Mouse (Mus musculus): ENCODE results near the gene Rgs6. TPM values are rescaled to one million over a fixed set of nuclear protein-coding genes. Genes with fewer than 3 reads are reported as not detected.

Rgs6 gene
- total and polyA plus RNA-seq, 3 experiments, result not detected

GRCm38 (mm10) chr12:83145902-83146301 lies 557.8 kb downstream of the Rgs6 start:
- dilution Hi-C loops (cut with MboI; ENCODE audit: extremely low pct_ligation_motif_present, extremely low pct_unique_long_range_greater_than_20kb, low sequenced_read_pairs) (no loop called here), in situ Hi-C loops (cut with MboI; ENCODE audit: low pct_ligation_motif_present, low pct_unique_long_range_greater_than_20kb, low sequenced_read_pairs) (no loop called here)
- Histone ChIP-seq H3K27ac (ENCODE audit: insufficient read depth, low read depth) (no peak overlapping the region), H3K4me3 (replicated peaks in 1 of 3; ENCODE audit: low read depth in 2 of 3, low read length in 2 of 3, poor library complexity in 1 of 3) (no peak overlapping the region), H3K27me3 (replicated peaks) (peaks cover 4% of the 10 kb centered on the region), H3K36me3 (replicated peaks in 1 of 2; ENCODE audit: control insufficient read depth in 1 of 2, insufficient read depth in 1 of 2, low read length in 1 of 2) (no peaks in the 10 kb centered on the region), H3K9me3 (replicated peaks; ENCODE audit: low read length) (no peaks in the 10 kb centered on the region), H3K79me2 (replicated peaks; ENCODE audit: control insufficient read depth, extremely low read depth, insufficient read depth, poor library complexity, severe bottlenecking) (no peaks in the 10 kb centered on the region), H3K4me2 (ENCODE audit: insufficient read depth, low read depth, poor library complexity, severe bottlenecking) (no peak overlapping the region), H3K4me1 (ENCODE audit: control insufficient read depth in 1 of 2, insufficient read depth in 2 of 2) (no peaks in the 10 kb centered on the region), H3K9ac (ENCODE audit: insufficient read depth, low read depth) (no peak overlapping the region)
- no peak for TF ChIP-seq GABPA (IDR thresholded peaks at IDR 0.05; ENCODE audit: insufficient replicate concordance, low read depth, low read length)
- no peak for TF ChIP-seq PAX5 (IDR thresholded peaks at IDR 0.05; ENCODE audit: low read length)
- TF ChIP-seq RAD21 (IDR thresholded peaks at IDR 0.05; ENCODE audit: low read depth, low read length), result no peak
- no peak for TF ChIP-seq E2F4 (IDR thresholded peaks at IDR 0.05; ENCODE audit: insufficient replicate concordance, low read depth, low read length)
- TF ChIP-seq SIN3A (IDR thresholded peaks at IDR 0.05; ENCODE audit: low read length), result no peak
- TF ChIP-seq IRF4 (IDR thresholded peaks at IDR 0.05; ENCODE audit: low read depth, low read length), result no peak
- no peak for TF ChIP-seq CTCF (conservative IDR thresholded peaks at IDR 0.05 in 1 of 2, IDR thresholded peaks at IDR 0.05 in 1 of 2; ENCODE audit: low read depth in 2 of 2, low read length in 2 of 2)
- no peak for TF ChIP-seq MEF2A (IDR thresholded peaks at IDR 0.05; ENCODE audit: borderline replicate concordance, low read depth, low read length)
- TF ChIP-seq ETS1 (conservative IDR thresholded peaks at IDR 0.05; ENCODE audit: low read depth, low read length), result no peak
- TF ChIP-seq CHD2 (IDR thresholded peaks at IDR 0.05; ENCODE audit: low read length), result no peak
- TF ChIP-seq KAT2A (IDR thresholded peaks at IDR 0.05; ENCODE audit: insufficient replicate concordance, low read length), result no peak
- TF ChIP-seq ZKSCAN1 (IDR thresholded peaks at IDR 0.05; ENCODE audit: borderline replicate concordance, low read depth, low read length), result no peak
- no peak for TF ChIP-seq NELFE (IDR thresholded peaks at IDR 0.05; ENCODE audit: low read depth, low read length)
- TF ChIP-seq MYC (IDR thresholded peaks at IDR 0.05; ENCODE audit: low read depth, low read length), result no peak
- no peak for TF ChIP-seq MXI1 (IDR thresholded peaks at IDR 0.05; ENCODE audit: low read depth, low read length)
- no peak for TF ChIP-seq JUN (IDR thresholded peaks at IDR 0.05; ENCODE audit: insufficient read depth, low read depth, low read length)
- no peak for TF ChIP-seq ZC3H11A (IDR thresholded peaks at IDR 0.05; ENCODE audit: low read depth, low read length)
- DNase-seq (ENCODE audit: extremely low read depth), result no peak

- in situ Hi-C loops (cut with MboI; ENCODE audit: low pct_ligation_motif_present, low pct_unique_long_range_greater_than_20kb, low sequenced_read_pairs), result no loop called here
- Histone ChIP-seq H3K36me3 (replicated peaks in 1 of 2; ENCODE audit: control insufficient read depth in 1 of 2, insufficient read depth in 1 of 2, low read length in 1 of 2) (no peaks in the 10 kb centered on the region), H3K4me3 (replicated peaks in 1 of 3; ENCODE audit: low read depth in 2 of 3, low read length in 2 of 3, poor library complexity in 1 of 3) (no peak overlapping the region), H3K4me1 (ENCODE audit: control insufficient read depth in 1 of 2, insufficient read depth in 2 of 2) (no peaks in the 10 kb centered on the region), H3K79me2 (replicated peaks; ENCODE audit: control insufficient read depth, extremely low read depth, insufficient read depth, poor library complexity, severe bottlenecking) (no peaks in the 10 kb centered on the region), H3K9me3 (replicated peaks; ENCODE audit: low read length) (no peaks in the 10 kb centered on the region), H3K9ac (ENCODE audit: insufficient read depth, low read depth) (no peak overlapping the region), H3K4me2 (ENCODE audit: insufficient read depth, low read depth, poor library complexity, severe bottlenecking) (no peak overlapping the region), H3K27ac (ENCODE audit: insufficient read depth, low read depth) (no peak overlapping the region), H3K27me3 (replicated peaks) (peaks cover 8% of the 10 kb centered on the region)
- no peak for DNase-seq (ENCODE audit: extremely low read depth)
- TF ChIP-seq BHLHE40 (IDR thresholded peaks at IDR 0.05; ENCODE audit: low read depth, low read length), result no peak
- no peak for TF ChIP-seq ZNF384 (IDR thresholded peaks at IDR 0.05; ENCODE audit: low read depth, low read length)
- no peak for TF ChIP-seq CTCF (conservative IDR thresholded peaks at IDR 0.05 in 1 of 2, IDR thresholded peaks at IDR 0.05 in 1 of 2; ENCODE audit: low read depth in 2 of 2, low read length in 2 of 2)
- TF ChIP-seq TBP (conservative IDR thresholded peaks at IDR 0.05; ENCODE audit: low read depth, low read length), result no peak
- TF ChIP-seq RCOR1 (conservative IDR thresholded peaks at IDR 0.05; ENCODE audit: low read depth, low read length), result no peak
- no peak for TF ChIP-seq ZMIZ1 (IDR thresholded peaks at IDR 0.05; ENCODE audit: low read depth, low read length)
- TF ChIP-seq MYC (IDR thresholded peaks at IDR 0.05; ENCODE audit: low read depth, low read length), result no peak
- no peak for TF ChIP-seq JUN (IDR thresholded peaks at IDR 0.05; ENCODE audit: insufficient read depth, low read depth, low read length)
- TF ChIP-seq SIN3A (IDR thresholded peaks at IDR 0.05; ENCODE audit: low read length), result no peak
- no peak for TF ChIP-seq NELFE (IDR thresholded peaks at IDR 0.05; ENCODE audit: low read depth, low read length)
- TF ChIP-seq GABPA (IDR thresholded peaks at IDR 0.05; ENCODE audit: insufficient replicate concordance, low read depth, low read length), result no peak
- TF ChIP-seq KAT2A (IDR thresholded peaks at IDR 0.05; ENCODE audit: insufficient replicate concordance, low read length), result no peak
- no peak for TF ChIP-seq USF2 (conservative IDR thresholded peaks at IDR 0.05; ENCODE audit: low read depth, low read length)
- no peak for TF ChIP-seq E2F4 (IDR thresholded peaks at IDR 0.05; ENCODE audit: insufficient replicate concordance, low read depth, low read length)
- no peak for TF ChIP-seq EP300 (IDR thresholded peaks at IDR 0.05; ENCODE audit: low read length)
- TF ChIP-seq MEF2A (IDR thresholded peaks at IDR 0.05; ENCODE audit: borderline replicate concordance, low read depth, low read length), result no peak
- no peak for TF ChIP-seq CHD1 (IDR thresholded peaks at IDR 0.05; ENCODE audit: low read depth, low read length)
- TF ChIP-seq SMC3 (IDR thresholded peaks at IDR 0.05; ENCODE audit: low read depth, low read length), result no peak
- TF ChIP-seq IRF4 (IDR thresholded peaks at IDR 0.05; ENCODE audit: low read depth, low read length), result no peak
- dilution Hi-C loops (cut with MboI; ENCODE audit: extremely low pct_ligation_motif_present, extremely low pct_unique_long_range_greater_than_20kb, low sequenced_read_pairs), result no loop called here
Measured at GRCm38 (mm10) chr12:83146917-83147316, 558.8 kb downstream of the Rgs6 start.
